Mouse (Mus musculus) midbrain, embryonic 13.5 days (tissue): ENCODE measurements at regions not wholly inside any gene's neighbourhood (a gene's known extent, or its start where the extent isn't known, plus 50 kb on each side); places are given as distances from the start of the nearest gene placed in this dataset.

ENCODE experiments used
- ATAC-seq: fragments of 200-750 bp; cut with Nextera tagmentation; 2 replicates; pipeline ENCODE4 v1.8.0; 2017; ENCODE audit warnings: mild to moderate bottlenecking, moderate TSS enrichment, moderate library complexity
- H3K27ac ChIP-seq: fragments of 300-500 bp; sonication (generic); 2 replicates; pipeline ENCODE4 v1.5.1; 2015; ENCODE audit warnings: inconsistent platforms, mild to moderate bottlenecking, moderate library complexity
- H3K27me3 ChIP-seq: fragments of 300-500 bp; sonication (generic); 2 replicates; pipeline ENCODE4 v1.6.1; 2015; ENCODE audit warnings: mild to moderate bottlenecking, inconsistent platforms
- H3K36me3 ChIP-seq: fragments of 300-500 bp; sonication (generic); 2 replicates; pipeline ENCODE4 v1.6.1; 2015; ENCODE audit warnings: mild to moderate bottlenecking, inconsistent platforms
- H3K4me1 ChIP-seq: fragments of 300-500 bp; sonication (generic); replicated peaks from 2 replicates; pipeline ENCODE4 v1.6.1; 2015; ENCODE audit warnings: inconsistent platforms
- H3K4me2 ChIP-seq: fragments of 300-500 bp; sonication (generic); replicated peaks from 2 replicates; pipeline ENCODE4 v1.6.1; 2015; ENCODE audit warnings: moderate library complexity, mild to moderate bottlenecking, inconsistent platforms
- H3K4me3 ChIP-seq: fragments of 300-500 bp; sonication (generic); replicated peaks from 2 replicates; pipeline ENCODE4 v1.5.1; 2015; ENCODE audit warnings: mild to moderate bottlenecking, inconsistent platforms
- H3K9ac ChIP-seq: fragments of 300-500 bp; sonication (generic); replicated peaks from 2 replicates; pipeline ENCODE4 v1.6.1; 2015; ENCODE audit warnings: mild to moderate bottlenecking, inconsistent platforms
- H3K9me3 ChIP-seq: fragments of 300-500 bp; sonication (generic); 2 replicates; pipeline ENCODE4 v1.6.1; 2016; ENCODE audit warnings: mild to moderate bottlenecking, inconsistent platforms
- WGBS: fragments of 180-500 bp; shearing (Covaris S2); methylation state at CpG from one replicate; pipeline ENCODE4 v1.1.7; 2015; 5-methylcytosine and 5-hydroxymethylcytosine counted together

DNA sequence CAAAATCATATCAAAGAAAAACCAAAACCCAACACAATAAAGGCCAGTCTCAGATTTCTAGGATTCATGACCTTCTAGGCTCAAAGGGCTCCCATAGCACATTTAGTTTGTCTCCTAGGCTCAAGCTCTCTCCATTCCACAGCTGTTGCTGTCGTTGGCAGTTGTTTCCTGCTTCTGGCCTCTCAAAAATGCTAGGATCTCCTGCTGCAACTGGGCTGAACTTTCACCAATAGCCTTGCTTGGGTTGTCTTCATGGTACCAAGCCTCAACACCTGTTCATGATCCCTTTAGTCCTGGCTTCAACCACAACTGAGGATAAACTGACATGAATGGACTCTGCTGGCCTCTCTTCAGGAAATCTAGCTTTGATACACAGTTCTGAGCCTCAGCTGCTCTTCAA, 115.9 kb upstream of the Ssbp2 start:
- WGBS: 83% methylated on average over 1 of the region's 1 CpGs
- Histone ChIP-seq H3K4me1 (no peaks in the 10 kb centered on the region), H3K27ac (no peak overlapping the region), H3K27me3 (no peaks in the 10 kb centered on the region), H3K36me3 (no peaks in the 10 kb centered on the region), H3K4me2 (no peak overlapping the region), H3K4me3 (no peak overlapping the region), H3K9me3 (0 out of 2 replicates have a peak, but pooled peaks cover 10% of the 10 kb centered on the region), H3K9ac (no peak overlapping the region)
- ATAC-seq: no peak

DNA sequence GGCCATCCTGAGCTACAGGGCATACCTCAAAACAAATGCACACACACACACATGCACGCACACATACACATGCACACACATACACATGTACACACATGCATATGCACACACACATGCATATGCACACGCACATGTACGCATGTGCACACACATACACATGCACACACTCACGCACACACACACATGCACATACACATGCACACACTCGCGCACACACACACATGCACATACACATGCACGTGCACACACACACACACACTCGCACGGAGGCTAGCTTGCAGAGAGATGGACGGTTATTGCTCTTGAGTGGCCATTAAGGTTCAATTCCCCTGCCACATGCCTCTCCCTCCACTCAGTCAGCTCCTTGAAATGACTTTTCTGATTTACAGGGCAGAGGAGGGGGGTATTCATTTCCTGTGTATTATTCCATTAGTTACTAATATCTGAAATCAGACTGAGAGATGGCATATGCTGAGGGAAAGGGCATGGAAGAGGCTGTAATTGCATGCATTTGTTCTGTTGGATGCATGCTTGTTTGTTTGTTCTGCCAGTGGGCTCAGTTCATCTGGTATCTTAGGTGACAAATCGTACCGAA, 111.5 kb upstream of the Ssbp2 start:
- 91% methylated on average over 12 of the region's 12 CpGs for WGBS
- Histone ChIP-seq H3K9me3 (0 out of 2 replicates have a peak, but pooled peaks cover 10% of the 10 kb centered on the region), H3K4me1 (no peaks in the 10 kb centered on the region), H3K27ac (no peak overlapping the region), H3K9ac (no peak overlapping the region), H3K4me2 (no peak overlapping the region), H3K4me3 (no peak overlapping the region), H3K36me3 (no peaks in the 10 kb centered on the region), H3K27me3 (no peaks in the 10 kb centered on the region)
- peak; percentile 34; the same call in 1 of the 2 replicates for ATAC-seq

DNA sequence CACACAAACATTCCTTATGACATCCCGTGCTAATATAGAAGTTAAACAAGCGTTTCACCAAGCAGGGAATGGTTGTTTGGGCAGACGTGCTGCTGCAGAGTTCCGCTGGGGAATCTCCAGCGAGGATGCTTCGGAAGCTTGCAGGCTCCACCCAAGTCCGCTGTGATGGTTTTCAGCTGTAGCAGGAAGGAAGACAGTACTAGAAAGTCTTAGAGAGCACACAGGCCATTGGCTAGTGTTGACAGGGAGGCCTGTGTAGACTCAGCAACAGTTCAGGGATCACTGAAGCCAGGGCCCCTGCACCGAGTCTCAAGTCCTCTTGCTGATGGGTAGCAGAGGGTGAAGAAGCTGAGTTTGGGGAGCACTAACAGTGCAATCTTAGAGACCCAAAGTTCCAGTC, 107.8 kb upstream of the Ssbp2 start:
- no peak overlapping the region for H3K9ac ChIP-seq
- H3K27ac ChIP-seq: no peak overlapping the region
- no peaks in the 10 kb centered on the region for H3K4me1 ChIP-seq
- no peaks in the 10 kb centered on the region for H3K27me3 ChIP-seq
- no peaks in the 10 kb centered on the region for H3K9me3 ChIP-seq
- H3K4me2 ChIP-seq: no peak overlapping the region
- no peak overlapping the region for H3K4me3 ChIP-seq
- no peak for ATAC-seq
- H3K36me3 ChIP-seq: no peaks in the 10 kb centered on the region
- 89% methylated on average over 8 of the region's 8 CpGs for WGBS

DNA sequence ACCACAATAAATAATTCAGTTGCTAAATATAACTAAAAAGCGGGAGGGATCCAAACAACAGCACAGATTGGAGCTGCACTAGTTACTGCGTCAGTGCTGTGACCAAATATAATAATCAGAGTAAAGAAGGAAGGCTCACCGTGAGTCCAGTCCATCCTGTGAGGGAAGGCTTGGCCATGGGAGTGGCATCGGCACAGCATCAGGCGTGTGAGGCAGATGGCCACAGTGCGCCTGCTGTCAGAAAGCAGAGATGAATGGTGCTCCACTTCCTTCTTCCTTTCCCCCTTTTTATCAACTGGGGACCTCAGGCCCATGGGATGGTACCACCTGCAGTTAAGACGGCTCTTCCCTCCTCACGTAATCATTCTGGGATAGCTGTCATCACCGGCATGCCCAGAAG, 103.6 kb upstream of the Ssbp2 start:
- H3K4me2 ChIP-seq: no peak overlapping the region
- 91% methylated on average over 9 of the region's 9 CpGs for WGBS
- no peaks in the 10 kb centered on the region for H3K9me3 ChIP-seq
- no peaks in the 10 kb centered on the region for H3K36me3 ChIP-seq
- ATAC-seq: no peak
- H3K4me3 ChIP-seq: no peak overlapping the region
- H3K27ac ChIP-seq: no peak overlapping the region
- H3K9ac ChIP-seq: no peak overlapping the region
- H3K27me3 ChIP-seq: no peaks in the 10 kb centered on the region
- H3K4me1 ChIP-seq: no peaks in the 10 kb centered on the region

DNA sequence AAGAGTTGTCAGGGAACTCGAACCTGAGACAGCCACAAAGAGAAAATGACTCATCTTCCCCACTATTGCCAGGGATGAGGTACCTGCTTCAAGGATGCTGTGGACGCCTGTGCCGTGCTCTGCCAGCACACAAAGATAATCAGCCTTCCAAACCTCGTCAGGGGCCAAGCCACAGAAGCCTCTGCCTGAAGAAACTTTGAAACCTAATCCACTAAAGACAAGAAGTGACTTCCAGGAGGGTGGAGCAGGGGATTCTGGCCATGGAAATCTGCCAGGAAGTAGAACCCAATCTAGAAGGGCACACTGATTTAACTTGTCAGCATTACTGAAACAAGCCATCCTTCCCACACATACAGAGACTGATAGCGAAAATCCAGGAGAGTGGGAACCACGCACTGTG, 100.0 kb upstream of the Ssbp2 start:
- WGBS: 84% methylated on average over 6 of the region's 6 CpGs
- H3K4me3 ChIP-seq: no peak overlapping the region
- no peak overlapping the region for H3K4me2 ChIP-seq
- H3K9me3 ChIP-seq: no peaks in the 10 kb centered on the region
- no peak overlapping the region for H3K9ac ChIP-seq
- ATAC-seq: no peak
- no peak overlapping the region for H3K27ac ChIP-seq
- H3K36me3 ChIP-seq: no peaks in the 10 kb centered on the region
- no peaks in the 10 kb centered on the region for H3K27me3 ChIP-seq
- peaks cover 3% of the 10 kb centered on the region; the same call in 1 of the 2 replicates for H3K4me1 ChIP-seq

DNA sequence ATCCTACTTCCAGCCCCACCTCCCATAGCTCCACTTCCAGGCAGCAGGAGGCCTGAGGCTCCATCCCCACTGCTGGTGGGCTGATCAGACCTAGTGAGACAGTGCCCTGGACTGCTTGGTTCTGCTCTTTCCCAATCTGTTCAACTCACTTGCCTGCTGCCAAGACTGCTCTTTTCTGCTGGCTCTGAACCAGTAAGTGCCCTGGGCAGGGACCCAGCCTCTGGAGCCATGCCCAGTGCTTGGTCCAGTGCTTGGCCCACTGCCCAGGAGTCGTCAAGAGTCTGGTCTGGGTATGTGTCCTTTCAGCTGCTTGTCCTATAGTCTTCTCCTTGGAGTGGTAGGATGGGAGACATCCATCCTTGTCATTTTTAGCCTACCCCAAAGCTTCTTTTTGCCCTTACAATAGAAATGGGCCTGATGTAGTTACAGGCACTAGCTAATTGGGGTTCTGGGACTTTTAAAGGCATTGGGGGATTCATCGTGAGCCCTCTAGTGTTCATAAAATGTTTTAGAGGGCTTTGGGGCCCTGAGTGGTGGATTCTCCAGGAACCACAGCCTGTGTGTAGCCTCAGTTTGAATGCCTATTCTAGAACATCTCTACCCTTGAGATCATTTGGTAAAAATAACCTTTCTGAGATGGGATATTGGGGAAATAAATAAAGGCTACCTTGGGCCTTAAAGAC, 94.7 kb upstream of the Ssbp2 start:
- H3K27ac ChIP-seq: no peak overlapping the region
- peak; percentile 82 for ATAC-seq
- H3K4me1 ChIP-seq: peaks cover 20% of the 10 kb centered on the region

DNA sequence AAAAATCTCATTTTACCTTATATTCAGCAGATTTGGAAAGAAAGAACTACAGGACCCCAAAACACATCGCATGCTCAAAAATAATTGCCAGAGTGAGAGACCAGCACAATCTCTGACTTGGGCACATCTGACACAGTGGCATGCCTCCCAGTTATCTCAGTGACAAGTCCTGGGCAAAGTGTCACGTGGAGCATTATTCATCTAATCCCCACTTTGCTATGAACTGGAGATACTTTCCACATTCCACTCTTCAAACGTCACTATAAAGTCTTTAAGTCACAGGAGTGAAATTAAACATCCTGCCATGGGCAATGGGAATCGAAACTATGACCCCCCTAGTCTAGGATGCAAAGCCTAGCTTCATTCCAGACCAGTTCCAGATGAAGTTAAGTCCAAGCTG, 93.5 kb upstream of the Ssbp2 start:
- Histone ChIP-seq H3K36me3 (no peaks in the 10 kb centered on the region), H3K4me1 (peaks cover 27% of the 10 kb centered on the region), H3K27me3 (no peaks in the 10 kb centered on the region), H3K4me3 (no peak overlapping the region), H3K27ac (no peak overlapping the region), H3K9ac (no peak overlapping the region), H3K9me3 (no peaks in the 10 kb centered on the region), H3K4me2 (no peak overlapping the region)
- 79% methylated on average over 4 of the region's 4 CpGs for WGBS
- ATAC-seq: no peak

More for the DNA sequence above, 94.7 kb upstream of the Ssbp2 start:
- no peak overlapping the region for H3K9ac ChIP-seq
- H3K36me3 ChIP-seq: no peaks in the 10 kb centered on the region
- no peaks in the 10 kb centered on the region for H3K9me3 ChIP-seq
- H3K4me3 ChIP-seq: no peak overlapping the region
- 69% methylated on average over 2 of the region's 2 CpGs for WGBS
- no peak overlapping the region for H3K4me2 ChIP-seq
- no peaks in the 10 kb centered on the region for H3K27me3 ChIP-seq

DNA sequence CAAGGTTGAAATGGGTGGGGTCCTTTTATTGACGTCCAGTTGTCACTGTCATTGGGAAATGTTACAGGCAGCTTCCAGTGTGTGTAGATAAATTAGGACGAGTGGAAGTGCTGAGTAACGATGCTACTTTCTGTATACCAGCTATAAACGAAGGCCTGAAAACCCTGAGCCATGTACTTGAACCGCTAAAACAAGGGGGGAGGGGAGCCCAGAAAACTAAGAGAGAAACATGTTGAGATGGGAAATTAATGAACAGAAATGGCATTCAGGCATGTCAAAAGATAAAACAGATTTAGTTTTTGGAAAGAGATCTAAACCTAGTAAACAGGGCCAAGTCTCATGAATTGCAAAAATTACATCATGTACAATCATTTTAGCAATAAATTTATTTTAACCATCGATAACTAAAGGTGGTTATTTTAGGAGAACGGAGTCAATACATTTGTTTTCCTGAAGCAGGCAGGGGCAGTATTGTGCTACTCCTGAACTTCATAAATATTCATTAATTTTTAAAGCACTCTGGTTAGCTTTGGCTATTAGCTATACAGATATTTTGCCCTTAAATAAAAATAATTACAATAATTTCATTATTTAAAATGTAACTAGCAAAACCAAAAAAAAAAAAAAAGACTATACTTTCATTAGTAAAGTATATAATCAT, 92.1 kb upstream of the Ssbp2 start:
- no peaks in the 10 kb centered on the region for H3K9me3 ChIP-seq
- no peaks in the 10 kb centered on the region for H3K27me3 ChIP-seq
- no peak overlapping the region for H3K4me2 ChIP-seq
- no peak overlapping the region for H3K4me3 ChIP-seq
- H3K4me1 ChIP-seq: peaks cover 42% of the 10 kb centered on the region
- ATAC-seq: no peak
- no peak overlapping the region for H3K27ac ChIP-seq
- 41% methylated on average over 7 of the region's 7 CpGs for WGBS
- H3K36me3 ChIP-seq: no peaks in the 10 kb centered on the region
- H3K9ac ChIP-seq: no peak overlapping the region

DNA sequence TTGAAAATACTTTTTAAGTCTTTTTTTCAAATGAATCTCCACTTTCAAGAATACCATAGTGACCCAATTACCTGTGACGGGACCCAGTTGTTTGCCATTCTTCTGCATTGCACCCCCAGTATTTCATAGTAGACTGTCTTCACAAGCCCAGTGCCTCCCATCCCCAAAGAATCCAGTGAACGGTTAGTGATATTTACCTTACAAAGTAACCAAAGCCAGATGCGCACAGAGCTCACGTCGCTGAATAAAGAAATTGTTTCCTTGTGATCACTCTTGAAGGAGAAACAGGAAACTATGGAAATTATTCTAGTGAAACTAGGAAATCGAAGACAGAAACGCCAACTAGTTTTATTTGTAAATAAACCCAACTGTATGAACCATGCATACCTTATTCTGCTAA, 91.4 kb upstream of the Ssbp2 start:
- Histone ChIP-seq H3K27me3 (no peaks in the 10 kb centered on the region), H3K4me3 (no peak overlapping the region), H3K9me3 (no peaks in the 10 kb centered on the region), H3K27ac (no peak overlapping the region), H3K9ac (no peak overlapping the region), H3K4me1 (peaks cover 48% of the 10 kb centered on the region), H3K36me3 (no peaks in the 10 kb centered on the region), H3K4me2 (no peak overlapping the region)
- ATAC-seq: no peak
- WGBS: 83% methylated on average over 7 of the region's 7 CpGs

DNA sequence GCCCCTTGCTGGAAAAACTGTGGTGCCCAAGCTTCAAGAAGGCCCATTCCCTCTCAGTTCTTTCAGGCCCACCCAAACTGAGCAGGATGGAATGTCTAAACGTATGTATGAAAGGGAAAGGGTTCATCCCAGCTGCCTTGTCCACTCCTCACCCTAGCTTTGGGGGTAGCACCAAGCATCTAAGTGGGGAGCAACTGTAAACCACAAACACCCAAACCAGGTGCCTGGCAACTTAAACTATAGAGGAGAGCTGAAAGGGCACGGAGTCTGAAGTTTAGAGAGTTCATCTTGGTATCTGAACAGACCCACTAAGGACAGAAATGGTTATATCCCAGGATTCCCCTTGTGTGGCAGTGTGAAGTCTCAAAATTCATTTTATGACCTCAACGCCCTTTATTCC, 90.1 kb upstream of the Ssbp2 start:
- 22% methylated on average over 3 of the region's 3 CpGs for WGBS
- Histone ChIP-seq H3K9me3 (no peaks in the 10 kb centered on the region), H3K27ac (peak overlapping the region; percentile 98), H3K4me3 (peak overlapping the region; percentile 41), H3K4me2 (peak overlapping the region; percentile 79), H3K4me1 (peaks cover 59% of the 10 kb centered on the region), H3K27me3 (no peaks in the 10 kb centered on the region), H3K36me3 (no peaks in the 10 kb centered on the region), H3K9ac (peak overlapping the region; percentile 66; the same call in 1 of the 2 replicates)
- no peak for ATAC-seq

DNA sequence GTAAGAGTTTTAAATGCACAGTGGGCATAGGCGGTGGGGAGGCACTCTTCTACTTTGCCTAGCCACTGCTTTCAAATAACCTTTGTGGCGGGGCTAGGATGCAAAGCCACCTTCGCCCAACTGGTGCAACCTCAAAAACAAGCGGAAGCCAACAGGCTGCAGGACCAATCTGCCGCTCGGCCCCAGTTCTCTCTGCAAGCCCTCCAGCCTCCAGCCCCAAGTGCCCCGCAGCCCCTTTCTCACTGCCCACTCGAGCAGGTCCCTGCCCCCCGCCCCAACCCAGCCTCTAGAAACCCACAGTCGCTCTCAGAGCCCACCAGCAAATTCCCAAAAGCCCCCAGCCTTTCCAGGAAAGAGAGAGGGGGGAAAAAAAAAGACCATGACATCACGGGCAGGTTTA, 89.6 kb upstream of the Ssbp2 start:
- peaks cover 61% of the 10 kb centered on the region for H3K4me1 ChIP-seq
- H3K4me3 ChIP-seq: peak overlapping the region; percentile 41
- WGBS: 1% methylated on average over 11 of the region's 11 CpGs
- H3K27me3 ChIP-seq: no peaks in the 10 kb centered on the region
- peak overlapping the region; percentile 98 for H3K27ac ChIP-seq
- peak overlapping the region; percentile 66 for H3K9ac ChIP-seq
- H3K9me3 ChIP-seq: no peaks in the 10 kb centered on the region
- ATAC-seq: peak; percentile 78
- no peaks in the 10 kb centered on the region for H3K36me3 ChIP-seq
- peak overlapping the region; percentile 79 for H3K4me2 ChIP-seq

DNA sequence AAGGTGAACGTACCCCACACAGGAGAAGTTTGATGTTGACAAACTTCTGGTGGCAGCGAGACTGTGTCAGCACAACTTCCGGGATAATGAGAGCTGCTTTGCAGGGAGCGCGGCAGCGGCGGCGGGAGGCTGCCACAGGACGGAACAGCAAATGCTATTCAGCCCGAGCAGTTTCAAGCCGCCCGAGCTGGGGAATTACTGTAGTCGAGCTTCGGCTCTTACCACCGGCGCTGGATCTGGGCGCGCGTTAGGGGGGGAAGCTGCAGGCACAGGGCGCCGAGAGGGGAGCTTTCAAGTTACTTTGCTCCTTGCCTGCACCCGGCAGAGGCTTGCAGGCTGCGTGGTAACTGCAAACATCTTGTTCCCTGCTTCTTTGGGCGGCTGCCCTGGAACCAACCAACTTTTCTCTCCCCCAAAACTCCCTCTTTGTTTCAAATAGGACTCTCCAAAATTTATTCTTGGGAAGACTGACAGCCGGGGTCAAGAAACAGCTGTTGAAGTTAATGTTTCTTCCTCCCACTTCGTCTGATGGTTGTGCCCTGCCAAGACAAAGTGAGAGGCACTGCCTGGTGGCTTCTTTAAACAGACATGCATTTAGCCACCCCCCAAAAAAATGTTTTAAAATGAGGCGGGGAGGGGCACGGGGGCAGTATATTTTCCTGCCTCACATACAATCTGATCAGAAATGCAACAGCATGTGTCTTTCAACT, 89.0 kb upstream of the Ssbp2 start:
- H3K4me3 ChIP-seq: peak overlapping the region; percentile 41
- H3K4me2 ChIP-seq: peak overlapping the region; percentile 79
- H3K4me1 ChIP-seq: peaks cover 61% of the 10 kb centered on the region
- H3K9me3 ChIP-seq: no peaks in the 10 kb centered on the region
- under 1% methylated on average over 28 of the region's 28 CpGs for WGBS
- H3K27ac ChIP-seq: peak overlapping the region; percentile 98
- peak; percentile 94 for ATAC-seq
- H3K27me3 ChIP-seq: no peaks in the 10 kb centered on the region
- peak overlapping the region; percentile 28 for H3K9ac ChIP-seq
- H3K36me3 ChIP-seq: no peaks in the 10 kb centered on the region
